Mouse (Mus musculus) spleen, adult 2 months (tissue): Measurements from ENCODE around the gene Zfp281.

Source experiments
- CTCF ChIP-seq: fragments of 200-500 bp; IDR thresholded peaks from 2 replicates; pipeline ENCODE4 v1.5.1; 2011; ENCODE audit warnings: mild to moderate bottlenecking, inconsistent platforms; ENCODE audit not compliant: insufficient read depth, insufficient read length, insufficient replicate concordance; ENCODE audit errors: extremely low read depth
- POLR2A ChIP-seq: fragments of 200-500 bp; IDR thresholded peaks from 2 replicates; pipeline ENCODE4 v1.6.1; 2011; ENCODE audit warnings: low read depth, low read length, inconsistent platforms

GRCm38 (mm10) chr1:136653526-136653925 lies 28.8 kb downstream of the Zfp281 start:
- TF ChIP-seq POLR2A (no peak), CTCF (no peak)
